Mouse (Mus musculus) cerebellum, adult 9-11 months (tissue): ENCODE results near the gene Sh3bp5l.

Experiments used
- DNase-seq: peaks from one replicate; pipeline ENCODE4 v3.0.0; 2022

Gene Sh3bp5l

GRCm38 (mm10) chr11:58330276-58331148 lies at the start of gene Sh3bp5l, which contains the start of gene Zfp672:
Gene Sh3bp5l, plus strand, starts transcription at chr11:58330724.
Gene Zfp672, minus strand, starts transcription at chr11:58330339.
- peak; percentile 93 for DNase-seq

- no peak for DNase-seq
Measured at GRCm38 (mm10) chr11:58281970-58282496, 48.5 kb upstream of the Sh3bp5l start.

GRCm38 (mm10) chr11:58282518-58282917 lies 48.0 kb upstream of the Sh3bp5l start:
- DNase-seq, result no peak

GRCm38 (mm10) chr11:58289992-58290682 lies 40.4 kb upstream of the Sh3bp5l start:
- DNase-seq, result no peak

- DNase-seq, result no peak
Measured at GRCm38 (mm10) chr11:58290812-58291211, 39.7 kb upstream of the Sh3bp5l start.

- no peak for DNase-seq
Measured at GRCm38 (mm10) chr11:58292791-58293190, 37.7 kb upstream of the Sh3bp5l start.

- DNase-seq, result no peak
Measured at GRCm38 (mm10) chr11:58297396-58297795, 33.1 kb upstream of the Sh3bp5l start.

GRCm38 (mm10) chr11:58301057-58301456 lies 29.5 kb upstream of the Sh3bp5l start:
- DNase-seq, result peak; percentile 77

GRCm38 (mm10) chr11:58301837-58302754 lies 28.4 kb upstream of the Sh3bp5l start:
- DNase-seq, result peak; percentile 97

GRCm38 (mm10) chr11:58302774-58303445 lies 27.6 kb upstream of the Sh3bp5l start:
- DNase-seq, result no peak

GRCm38 (mm10) chr11:58303594-58303993 lies 26.9 kb upstream of the Sh3bp5l start:
- no peak for DNase-seq

- DNase-seq, result peak; percentile 40
Measured at GRCm38 (mm10) chr11:58305299-58305698, 25.2 kb upstream of the Sh3bp5l start.

- peak; percentile 98 for DNase-seq
Measured at GRCm38 (mm10) chr11:58306860-58307308, 23.6 kb upstream of the Sh3bp5l start, which contains the start of gene Zfp692. Gene Zfp692, plus strand, starts transcription at chr11:58307069.

GRCm38 (mm10) chr11:58307411-58308080 lies 23.0 kb upstream of the Sh3bp5l start:
- DNase-seq, result peak; percentile 80

- DNase-seq, result peak; percentile 49
Measured at GRCm38 (mm10) chr11:58308661-58309060, 21.9 kb upstream of the Sh3bp5l start.

GRCm38 (mm10) chr11:58314069-58314468 lies 16.5 kb upstream of the Sh3bp5l start:
- DNase-seq, result peak; percentile 55

GRCm38 (mm10) chr11:58315536-58316168 lies 14.9 kb upstream of the Sh3bp5l start:
- no peak for DNase-seq

- no peak for DNase-seq
Measured at GRCm38 (mm10) chr11:58316344-58316743, 14.2 kb upstream of the Sh3bp5l start.

- no peak for DNase-seq
Measured at GRCm38 (mm10) chr11:58316768-58317390, 13.6 kb upstream of the Sh3bp5l start.
